Mouse (Mus musculus) limb, embryonic 14.5 days (tissue): ENCODE results near the gene Gde1. TPM values are rescaled to one million over a fixed set of nuclear protein-coding genes. Genes with fewer than 3 reads are reported as not detected.

ENCODE experiments used
- ATAC-seq: fragments of 200-750 bp; cut with Nextera tagmentation; 2 replicates; pipeline ENCODE4 v1.8.0; 2017; ENCODE audit warnings: low read depth, moderate number of reproducible peaks, moderate TSS enrichment; ENCODE audit not compliant: low FRiP score
- DNase-seq: peaks from one replicate; pipeline ENCODE4 v3.0.0-alpha.2; 2015; ENCODE audit warnings: low spot score
- H3K27ac ChIP-seq: fragments of 300-500 bp; sonication (generic); replicated peaks from 2 replicates; pipeline ENCODE4 v1.5.1; 2014; ENCODE audit warnings: low read depth, mild to moderate bottlenecking, low read length, moderate library complexity, mixed read lengths
- H3K27me3 ChIP-seq: fragments of 300-500 bp; sonication (generic); 2 replicates; pipeline ENCODE4 v1.6.1; 2014; ENCODE audit warnings: low read length, mixed read lengths; ENCODE audit not compliant: control insufficient read depth, insufficient read depth
- H3K36me3 ChIP-seq: fragments of 300-500 bp; sonication (generic); 2 replicates; pipeline ENCODE4 v1.6.1; 2014; ENCODE audit warnings: mild to moderate bottlenecking, low read length, moderate library complexity, mixed read lengths; ENCODE audit not compliant: control insufficient read depth, insufficient read depth
- H3K4me1 ChIP-seq: fragments of 300-500 bp; sonication (generic); 2 replicates; pipeline ENCODE4 v1.6.1; 2014; ENCODE audit warnings: antibody characterized with exemption, low read length, mixed read lengths; ENCODE audit not compliant: control insufficient read depth, insufficient read depth
- H3K4me2 ChIP-seq: fragments of 300-500 bp; sonication (generic); replicated peaks from 2 replicates; pipeline ENCODE4 v1.6.1; 2014; ENCODE audit warnings: low read depth, mild to moderate bottlenecking, low read length, moderate library complexity; ENCODE audit not compliant: severe bottlenecking
- H3K4me3 ChIP-seq: fragments of 300-500 bp; sonication (generic); replicated peaks from 2 replicates; pipeline ENCODE4 v1.5.1; 2014; ENCODE audit warnings: low read length
- H3K9ac ChIP-seq: fragments of 300-500 bp; sonication (generic); 2 replicates; pipeline ENCODE4 v1.6.1; 2014; ENCODE audit warnings: mild to moderate bottlenecking, low read depth, low read length, moderate library complexity; ENCODE audit not compliant: severe bottlenecking
- H3K9me3 ChIP-seq: fragments of 300-500 bp; sonication (generic); 2 replicates; pipeline ENCODE4 v1.6.1; 2016; ENCODE audit warnings: low read length; ENCODE audit not compliant: control insufficient read depth
- POLR2A ChIP-seq: fragments of 200-500 bp; IDR thresholded peaks from 2 replicates; pipeline ENCODE4 v1.8.0; 2012; ENCODE audit warnings: inconsistent platforms, mild to moderate bottlenecking, moderate library complexity, borderline replicate concordance; ENCODE audit not compliant: insufficient read depth, insufficient read length; ENCODE audit errors: extremely low read depth
- WGBS: fragments of 180-500 bp; shearing (Covaris S2); extraction: QIAGEN DNeasy Blood & Tissue Kit; methylation state at CpG from one replicate; pipeline ENCODE4 v1.1.7; 2014; 5-methylcytosine and 5-hydroxymethylcytosine counted together
- polyA plus RNA-seq, 2 experiments: library from polyadenylated mRNA; depleted of rRNA in 1 of 2; stranded (reverse) in 1 of 2; unstranded in 1 of 2; fragments of >200 nt; fragmentation: Nextera tagmentation in 1 of 2; extraction: Ambion mirVana in 1 of 2; gene quantifications; 2 replicates each; pipeline versions ENCODE4 v1.2.1 to v1.2.3; 2012 to 2014

The Gde1 gene
- polyA plus RNA-seq, 2 experiments = 72.4 to 89.9 TPM

DNA sequence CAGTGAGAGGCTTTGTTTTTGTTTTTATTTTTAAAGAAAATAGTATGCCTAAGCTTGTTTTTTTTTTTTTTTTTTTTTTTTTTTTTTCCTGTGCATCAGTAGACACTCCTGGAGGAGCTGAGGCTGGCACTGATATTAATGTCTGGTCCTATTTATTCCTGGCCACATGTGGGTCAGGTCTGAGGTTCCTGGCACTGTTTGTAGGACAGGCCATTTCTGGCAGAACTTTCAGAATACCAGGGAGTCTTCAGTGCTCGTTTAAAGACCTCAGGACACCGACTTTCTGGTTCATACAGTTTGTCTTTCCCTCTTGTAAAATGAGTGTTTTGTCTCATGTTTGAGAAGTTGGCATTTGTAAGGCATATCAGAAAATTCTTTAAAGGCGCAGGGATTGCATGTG, 26.2 kb upstream of the Gde1 start:
- DNase-seq = no peak
- no peak for ATAC-seq
- Histone ChIP-seq H3K4me2 (no peak overlapping the region), H3K9ac (no peak overlapping the region), H3K27ac (no peak overlapping the region), H3K36me3 (peaks cover 72% of the 10 kb centered on the region), H3K9me3 (no peaks in the 10 kb centered on the region), H3K4me3 (no peak overlapping the region), H3K27me3 (no peaks in the 10 kb centered on the region), H3K4me1 (no peaks in the 10 kb centered on the region)
- 91% methylated on average over 3 of the region's 3 CpGs for WGBS
- no peak for TF ChIP-seq POLR2A

DNA sequence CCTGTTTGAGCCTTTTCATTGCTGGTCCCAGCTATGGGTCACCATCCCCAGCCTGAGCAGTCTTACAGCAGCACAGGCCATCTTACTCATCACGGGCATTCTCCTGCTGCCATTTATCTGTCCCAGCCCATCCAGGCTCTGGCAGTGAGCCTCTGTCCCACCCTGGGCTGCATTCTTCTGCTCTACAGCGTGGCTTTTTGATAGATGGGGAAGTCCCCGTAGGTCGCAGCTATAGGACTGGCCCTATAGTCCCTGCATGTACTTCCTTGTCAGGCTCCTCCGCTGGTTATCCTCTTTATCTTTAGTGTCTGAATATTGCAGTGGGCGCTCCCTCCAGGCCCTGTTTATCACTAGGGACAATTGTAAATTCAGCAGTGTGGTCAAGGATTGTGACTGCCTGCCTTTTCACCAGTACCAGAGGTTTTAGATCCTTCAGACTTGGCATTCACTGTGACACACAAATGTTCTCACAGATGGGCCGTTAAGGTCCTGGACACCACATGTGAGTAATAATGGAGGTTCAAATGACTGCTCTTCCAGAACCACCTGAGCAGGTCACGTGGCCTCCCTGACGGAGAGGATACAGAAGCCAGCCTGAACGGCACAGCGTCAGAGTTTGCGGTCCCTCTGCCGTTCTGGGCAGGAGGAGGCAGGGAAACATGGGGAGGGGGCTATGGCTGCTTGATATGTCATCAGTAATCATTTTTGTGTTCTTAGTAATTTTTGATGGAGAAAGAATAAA, 23.4 kb upstream of the Gde1 start:
- Histone ChIP-seq H3K4me3 (no peak overlapping the region), H3K27ac (no peak overlapping the region), H3K4me1 (no peaks in the 10 kb centered on the region), H3K27me3 (no peaks in the 10 kb centered on the region), H3K36me3 (peaks cover 74% of the 10 kb centered on the region), H3K9me3 (no peaks in the 10 kb centered on the region), H3K4me2 (no peak overlapping the region), H3K9ac (no peak overlapping the region)
- TF ChIP-seq POLR2A = no peak
- DNase-seq = no peak
- no peak for ATAC-seq
- 91% methylated on average over 13 of the region's 13 CpGs for WGBS

DNA sequence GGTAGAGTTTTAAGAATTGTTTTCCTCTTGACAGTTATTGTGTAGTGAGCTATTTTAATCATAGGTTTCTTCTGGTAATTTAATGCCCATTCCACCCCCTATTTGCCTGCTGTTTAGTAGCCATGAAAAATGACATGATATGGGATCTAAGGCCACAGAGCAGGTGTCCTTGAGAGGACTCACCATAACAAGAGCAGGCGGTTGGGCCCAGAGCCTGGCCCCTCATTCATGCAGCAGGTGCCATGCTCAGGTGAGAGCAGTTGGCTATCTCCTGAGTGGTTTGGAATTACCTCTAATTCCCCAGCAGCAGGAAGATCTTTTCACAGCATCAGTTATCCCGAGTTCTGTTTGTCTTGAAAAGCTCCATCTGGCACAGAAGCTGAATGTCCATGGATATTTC, 19.9 kb upstream of the Gde1 start:
- no peaks in the 10 kb centered on the region for H3K4me1 ChIP-seq
- H3K4me3 ChIP-seq = no peak overlapping the region
- no peak for TF ChIP-seq POLR2A
- no peak overlapping the region for H3K4me2 ChIP-seq
- H3K9ac ChIP-seq = no peak overlapping the region
- no peaks in the 10 kb centered on the region for H3K27me3 ChIP-seq
- H3K27ac ChIP-seq = no peak overlapping the region
- DNase-seq (no peak), ATAC-seq (no peak)
- WGBS = 86% methylated on average over 2 of the region's 2 CpGs
- no peaks in the 10 kb centered on the region for H3K9me3 ChIP-seq
- H3K36me3 ChIP-seq = peaks cover 71% of the 10 kb centered on the region

DNA sequence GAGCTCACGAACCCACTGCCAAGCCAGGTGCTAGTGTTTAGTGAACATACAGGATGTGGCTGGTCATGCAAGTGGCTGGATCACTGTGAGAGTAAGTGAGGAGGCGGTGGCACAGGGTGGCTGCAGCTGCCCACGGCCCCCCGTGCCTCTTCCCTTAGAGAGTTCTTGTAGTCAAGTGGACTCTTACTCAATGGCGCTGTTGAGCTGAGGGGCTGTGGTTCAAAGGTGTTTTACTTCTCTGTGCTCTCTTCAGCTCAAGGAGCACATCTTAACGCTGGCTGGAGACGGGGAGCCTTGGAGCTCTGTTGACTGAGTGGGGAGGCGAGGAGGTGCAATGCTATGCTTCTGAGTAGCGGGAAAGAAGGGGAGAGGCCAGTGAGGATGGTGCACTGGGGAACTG, 18.3 kb upstream of the Gde1 start:
- H3K9ac ChIP-seq = no peak overlapping the region
- no peaks in the 10 kb centered on the region for H3K9me3 ChIP-seq
- H3K4me1 ChIP-seq = no peaks in the 10 kb centered on the region
- no peak for DNase-seq
- H3K27me3 ChIP-seq = no peaks in the 10 kb centered on the region
- H3K4me3 ChIP-seq = no peak overlapping the region
- H3K27ac ChIP-seq = no peak overlapping the region
- WGBS = 92% methylated on average over 9 of the region's 9 CpGs
- H3K4me2 ChIP-seq = no peak overlapping the region
- no peak for ATAC-seq
- TF ChIP-seq POLR2A = no peak
- peaks cover 57% of the 10 kb centered on the region for H3K36me3 ChIP-seq

DNA sequence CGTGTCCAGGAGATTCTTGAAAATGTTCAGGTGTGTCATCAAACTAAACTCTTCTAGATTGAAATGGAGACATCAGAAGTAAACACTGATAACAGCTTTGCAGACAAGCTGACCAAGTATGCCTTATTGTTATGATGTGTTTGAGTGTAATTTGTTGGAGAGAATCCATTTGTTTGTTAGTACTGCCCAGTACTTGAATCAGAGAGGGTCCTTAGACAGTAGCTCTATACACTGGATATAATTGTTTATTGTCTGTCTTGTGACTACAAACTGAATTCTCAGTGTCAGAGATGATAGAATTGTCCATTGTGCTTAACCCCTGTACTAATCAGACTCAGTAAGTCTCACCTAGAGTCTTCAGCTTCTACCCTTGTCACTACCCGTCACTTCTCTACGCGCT, 12.5 kb upstream of the Gde1 start:
- H3K4me2 ChIP-seq = no peak overlapping the region
- H3K27ac ChIP-seq = no peak overlapping the region
- no peaks in the 10 kb centered on the region for H3K27me3 ChIP-seq
- no peak for DNase-seq
- no peak for TF ChIP-seq POLR2A
- H3K4me1 ChIP-seq = peaks cover 6% of the 10 kb centered on the region
- peaks cover 26% of the 10 kb centered on the region for H3K36me3 ChIP-seq
- no peak for ATAC-seq
- WGBS = 90% methylated on average over 4 of the region's 4 CpGs
- no peak overlapping the region for H3K4me3 ChIP-seq
- H3K9me3 ChIP-seq = no peaks in the 10 kb centered on the region
- H3K9ac ChIP-seq = no peak overlapping the region
